Mouse (Mus musculus): ENCODE measurements around the gene Catsper4.

Gene Catsper4

GRCm38 (mm10) chr4:134250116-134250929, 23.1 kb upstream of the Catsper4 start:
- no peak for DNase-seq

DNA sequence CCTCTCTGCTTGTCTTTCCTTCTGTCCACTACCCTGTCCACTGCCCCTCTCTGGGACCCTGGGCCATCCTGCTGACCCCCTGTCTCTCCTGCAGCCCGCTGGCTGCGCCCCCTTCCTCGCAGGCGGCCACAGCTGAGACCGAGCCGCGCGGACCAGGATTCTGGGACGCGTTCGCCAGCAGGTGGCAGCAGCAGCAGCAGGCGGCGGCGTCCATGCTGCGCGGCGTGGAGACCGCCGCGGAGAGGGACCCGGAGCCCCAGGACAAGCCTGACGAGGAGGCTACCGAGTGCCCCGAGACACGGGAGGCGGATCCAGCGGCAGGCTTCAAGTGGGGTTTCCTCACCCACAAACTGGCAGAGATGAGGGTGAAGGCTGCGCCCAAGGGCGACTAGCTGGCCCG, 22.5 kb upstream of the Catsper4 start:
- peak; percentile 81 for DNase-seq

- DNase-seq, result no peak
Measured at GRCm38 (mm10) chr4:134246719-134247258, 19.6 kb upstream of the Catsper4 start, which contains the start of gene Gm30191. TSS of gene Gm30191 (plus strand) at chr4:134246935.

GRCm38 (mm10) chr4:134246256-134246655, 19.1 kb upstream of the Catsper4 start:
- DNase-seq, result no peak

DNA sequence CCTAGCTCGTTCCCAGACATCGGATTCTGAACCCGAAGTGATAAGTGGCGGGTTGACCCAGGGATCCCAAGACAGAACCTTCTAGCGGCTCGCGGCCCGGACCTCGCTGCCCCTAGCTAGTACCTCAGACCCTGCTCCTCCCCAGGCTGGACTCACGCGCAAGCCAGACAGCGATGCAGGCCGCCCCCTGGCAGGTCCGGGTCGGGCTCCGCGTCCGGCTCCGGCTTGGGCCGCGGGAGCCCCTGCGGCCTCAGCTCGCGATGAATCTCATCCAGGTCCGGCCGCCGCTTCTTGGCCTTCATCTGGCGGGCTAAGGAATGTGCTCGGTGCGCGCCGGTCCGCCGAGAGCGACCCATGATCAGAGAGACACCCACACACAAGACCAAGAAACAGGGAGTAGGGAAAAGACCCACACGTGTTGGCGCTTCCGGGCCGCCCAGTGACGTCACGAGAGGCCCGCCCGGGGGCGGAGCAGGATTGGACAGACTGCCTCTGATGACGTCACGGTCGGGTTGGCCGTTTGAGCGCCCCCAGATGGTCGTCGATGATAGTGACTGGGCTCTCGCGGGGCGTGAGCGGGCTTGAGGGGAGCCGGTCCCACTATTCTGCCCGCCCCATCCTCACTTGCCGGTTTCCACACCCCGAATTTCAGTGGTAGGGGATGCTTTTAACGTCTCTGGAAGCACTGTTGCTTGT, 18.1 kb upstream of the Catsper4 start, which contains the start of gene Zfp593:
Gene Zfp593 (minus strand): TSS at position 445 of the 696 bp plus-strand sequence.
- DNase-seq, result peak; percentile 96

DNA sequence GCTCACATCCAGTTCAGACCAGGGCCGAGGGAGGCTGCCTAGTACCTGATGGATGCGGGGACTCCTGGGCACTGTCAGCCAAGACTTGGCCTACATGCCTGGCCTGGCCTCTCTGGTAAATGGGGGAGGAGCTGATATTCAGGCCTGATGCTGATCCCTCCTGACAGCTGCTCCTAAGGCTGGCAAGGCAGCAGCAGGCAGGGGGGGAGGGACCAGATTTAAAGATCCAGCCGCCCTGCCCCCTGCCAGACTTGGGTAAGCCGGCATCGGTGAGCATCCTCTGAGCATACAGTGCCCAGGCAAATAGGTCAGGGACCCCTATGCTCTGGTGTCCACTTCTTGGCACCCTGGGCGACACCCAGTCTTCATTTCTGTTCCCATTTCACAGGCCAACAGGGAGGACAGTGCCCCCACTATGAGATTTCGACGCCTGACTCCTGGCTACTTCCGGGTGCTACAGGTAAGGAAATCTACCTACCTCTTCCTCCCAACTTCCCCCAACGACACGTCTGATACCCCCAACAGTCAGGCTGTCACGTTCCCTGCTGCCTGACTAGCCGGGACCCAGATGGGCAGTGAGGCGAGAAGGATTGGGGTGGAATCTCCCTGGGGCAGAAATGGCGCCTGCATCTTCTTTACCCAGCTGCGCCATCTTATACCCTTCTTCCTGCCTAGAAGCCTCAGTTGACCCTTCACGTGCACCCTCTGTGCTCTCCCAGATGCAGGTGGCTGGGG, 16.5 kb upstream of the Catsper4 start, which contains the start of gene E130218I03Rik:
Gene E130218I03Rik (plus strand): TSS at position 147 of the 735 bp plus-strand sequence.
- no peak for DNase-seq

DNA sequence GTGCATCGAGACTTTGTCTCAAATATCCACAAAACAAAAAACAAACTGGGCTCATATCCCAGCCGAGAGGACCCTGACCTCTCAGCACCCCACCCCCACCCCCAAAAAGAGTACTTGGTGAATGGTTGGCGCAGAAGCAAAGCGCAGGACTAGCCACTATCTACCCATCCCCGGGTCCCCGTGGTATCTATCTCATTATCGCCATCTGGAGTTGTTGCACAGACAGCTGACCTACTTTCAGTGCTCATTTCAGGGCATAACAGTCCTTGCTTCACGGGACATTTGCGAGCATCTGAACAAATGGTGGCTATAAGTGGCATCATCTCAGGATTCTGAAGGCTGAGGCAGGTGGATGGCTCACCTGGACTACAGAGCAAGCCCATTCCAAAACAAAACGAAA, 11.5 kb upstream of the Catsper4 start:
- DNase-seq, result no peak

DNA sequence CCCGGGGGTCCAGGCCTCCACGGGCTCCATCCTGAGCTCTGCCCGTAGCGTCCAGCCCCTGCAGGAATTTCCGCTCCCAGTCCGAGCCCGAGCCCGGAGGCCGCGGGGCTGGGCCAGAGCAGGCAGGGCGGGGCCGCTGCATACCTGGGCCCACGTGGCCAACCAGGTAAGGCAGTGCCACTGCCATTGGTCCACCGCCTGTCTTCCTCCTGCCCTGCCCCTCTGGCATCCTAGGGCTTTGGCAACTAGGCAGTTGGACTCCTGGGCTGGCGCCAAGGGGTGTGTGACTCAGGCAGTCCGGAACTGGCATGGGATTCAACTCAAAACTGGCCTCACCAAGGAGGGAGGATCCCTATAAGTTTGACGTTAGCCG, 11.1 kb upstream of the Catsper4 start, which contains the start of gene Cnksr1:
Gene Cnksr1 (minus strand): TSS at position 121 of the 373 bp plus-strand sequence.
- DNase-seq, result peak; percentile 94

DNA sequence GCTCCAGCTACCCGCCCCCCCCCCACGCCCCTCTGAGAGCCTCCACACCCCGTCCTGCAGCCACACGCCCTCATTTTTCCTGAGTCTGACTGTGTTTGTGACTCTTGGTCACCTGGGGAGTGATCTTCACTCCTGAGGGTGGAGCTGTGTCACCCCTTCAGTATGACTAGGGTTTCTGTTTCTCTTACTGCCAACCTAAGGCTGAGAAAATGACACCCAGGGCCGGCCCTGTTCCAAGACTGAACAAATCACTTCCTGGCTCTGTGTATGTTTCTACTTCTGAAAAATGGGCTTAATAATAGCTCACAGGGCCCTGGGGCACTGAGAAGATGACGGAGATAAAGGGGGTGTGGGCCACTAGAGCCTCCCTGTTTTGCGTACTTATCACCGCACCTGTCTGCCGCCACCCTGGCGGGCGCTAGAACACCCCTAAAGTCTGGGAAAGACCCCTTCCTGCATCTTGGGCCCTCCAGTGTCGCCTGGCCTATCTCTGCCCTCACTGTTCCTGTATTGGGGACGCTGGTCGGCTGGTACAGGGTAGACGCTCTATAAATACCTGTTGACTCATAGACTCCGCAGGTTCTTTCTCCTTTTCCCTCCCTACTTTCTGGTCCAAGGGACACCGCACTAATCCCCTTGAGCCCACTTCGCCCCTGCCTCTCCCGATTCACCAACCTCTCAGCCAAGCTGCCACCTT, 10.5 kb upstream of the Catsper4 start:
- no peak for DNase-seq

- DNase-seq, result no peak
Measured at GRCm38 (mm10) chr4:134234876-134235275, 7.7 kb upstream of the Catsper4 start.

GRCm38 (mm10) chr4:134230431-134230830, 3.2 kb upstream of the Catsper4 start:
- no peak for DNase-seq

- DNase-seq, result peak; percentile 54
Measured at GRCm38 (mm10) chr4:134222793-134223600, 4.2 kb downstream of the Catsper4 start.

DNA sequence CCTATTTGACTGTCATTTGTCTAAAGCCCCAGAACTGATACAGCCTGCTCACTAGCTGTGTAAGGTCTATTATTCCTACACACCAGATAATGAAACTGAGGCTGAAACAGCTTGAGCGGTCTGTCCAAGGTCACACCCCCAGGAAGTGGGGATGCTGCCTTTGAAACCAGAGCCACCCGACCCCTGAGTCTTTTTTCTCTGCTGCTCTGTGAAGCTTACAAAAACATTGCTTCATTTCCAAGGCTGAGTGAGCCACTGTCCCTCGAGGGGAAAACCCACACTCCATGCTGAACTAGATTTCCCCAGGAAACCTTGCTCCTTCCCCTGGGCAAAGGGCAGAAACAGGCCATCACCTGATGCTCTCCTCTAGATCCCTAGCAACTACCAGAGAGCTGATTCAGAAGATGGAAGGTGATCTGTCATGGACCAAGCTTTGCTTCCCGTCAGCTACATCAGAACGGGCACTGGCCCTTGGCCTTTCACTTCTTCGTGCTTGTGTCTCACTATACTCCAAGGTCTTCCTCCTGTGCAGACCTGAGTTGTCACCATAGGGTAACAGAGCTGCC, 20.6 kb downstream of the Catsper4 start:
- no peak for DNase-seq

- no peak for DNase-seq
Measured at GRCm38 (mm10) chr4:134203340-134203896, 23.8 kb downstream of the Catsper4 start.

GRCm38 (mm10) chr4:134202904-134203303, 24.3 kb downstream of the Catsper4 start, which contains the start of gene Gm7534:
TSS of gene Gm7534 (minus strand) at chr4:134203004.
- DNase-seq, result no peak

DNA sequence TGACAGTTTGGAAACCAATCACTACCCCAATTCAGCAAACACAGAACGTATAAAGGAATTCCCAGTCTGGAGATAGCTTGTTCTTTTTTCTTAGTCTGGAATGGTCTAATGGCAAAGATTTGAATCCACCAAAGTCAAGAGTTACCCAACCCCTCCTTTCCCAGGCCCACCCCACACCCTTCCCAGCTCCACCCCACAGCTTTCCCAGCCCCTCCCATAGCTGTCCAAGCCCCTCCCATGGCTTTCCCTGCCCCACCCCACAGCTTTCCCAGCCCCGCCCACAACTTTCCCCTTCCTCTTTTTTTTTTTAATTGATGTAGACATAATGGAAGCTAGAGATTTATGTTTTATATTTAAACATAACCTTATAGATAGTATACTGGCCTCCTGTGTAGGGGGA, 27.8 kb downstream of the Catsper4 start:
- no peak for DNase-seq

GRCm38 (mm10) chr4:134186268-134186667, 40.9 kb downstream of the Catsper4 start:
- DNase-seq, result no peak

DNA sequence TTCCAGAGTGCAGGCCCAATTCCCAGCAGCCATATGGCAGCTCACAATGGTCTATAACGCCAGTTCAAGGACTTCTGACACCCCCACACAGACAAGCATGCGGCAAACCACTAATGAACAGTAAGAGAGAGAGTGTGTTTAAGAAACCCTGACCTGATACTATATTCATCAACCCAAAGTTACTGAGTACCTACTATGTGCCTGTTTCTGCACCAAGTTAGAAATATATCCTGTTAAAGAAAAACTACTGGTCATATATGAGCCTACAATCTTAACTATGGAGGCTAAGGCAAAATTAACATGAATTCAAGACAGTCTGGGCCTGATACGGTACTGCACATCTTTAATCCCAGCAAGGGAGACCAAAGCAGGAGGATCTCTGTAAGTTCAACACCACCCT, 41.6 kb downstream of the Catsper4 start:
- no peak for DNase-seq

GRCm38 (mm10) chr4:134183711-134184110, 43.5 kb downstream of the Catsper4 start:
- DNase-seq, result no peak

GRCm38 (mm10) chr4:134181825-134182224, 45.4 kb downstream of the Catsper4 start:
- DNase-seq, result no peak

DNA sequence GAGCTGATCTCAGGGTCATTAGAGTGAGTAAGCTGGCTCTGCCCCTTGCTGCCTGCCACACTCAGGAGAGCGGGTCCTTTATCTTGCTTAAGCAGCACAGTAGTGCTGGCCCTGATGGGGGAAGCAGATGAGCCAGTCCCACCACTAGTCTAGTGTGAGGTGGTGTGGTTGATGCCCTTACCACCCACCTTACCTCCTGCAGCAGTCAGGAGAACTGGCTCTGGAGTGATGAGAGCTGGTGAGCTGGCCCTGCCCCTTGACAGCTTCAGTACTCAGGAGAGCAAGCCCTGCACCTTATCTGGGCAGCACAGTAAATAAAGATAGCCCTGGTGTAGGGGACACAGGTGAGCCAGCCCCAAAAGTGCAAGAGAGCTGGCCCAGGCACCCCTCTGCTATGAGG, 46.1 kb downstream of the Catsper4 start:
- no peak for DNase-seq

All from kidney, postnatal 14 days (tissue).